Mouse (Mus musculus): ENCODE measurements at regions not wholly inside any gene's neighbourhood (a gene's known extent, or its start where the extent isn't known, plus 50 kb on each side); places are given as distances from the start of the nearest gene placed in this dataset.

GRCm38 (mm10) chr8:34689825-34690493, 578.4 kb upstream of the Gm10131 start:
- TF ChIP-seq POLR2A (IDR thresholded peaks at IDR 0.05; ENCODE audit: low read depth, low read length) (no peak), CTCF (IDR thresholded peaks at IDR 0.05; ENCODE audit: extremely low read depth, insufficient read length, insufficient replicate concordance, low read depth, low read length) (no peak)
